Mouse (Mus musculus) lung, embryonic 15.5 days (tissue): ENCODE results near the gene Pex11a. TPM values are rescaled to one million over a fixed set of nuclear protein-coding genes. Genes with fewer than 3 reads are reported as not detected.
A peak's percentile ranks its signal among the peaks of the same experiment; 100 is the strongest.
"Not testable (repeated sequence)": the region's sequence is repeated elsewhere in the genome, so short reads cannot be mapped to it uniquely, and the experiment has no call there.

Experiments
- ATAC-seq: fragments of 200-750 bp; cut with Nextera tagmentation; 2 replicates; pipeline ENCODE4 v1.8.0; 2017; ENCODE audit warnings: moderate number of reproducible peaks, borderline replicate concordance; ENCODE audit not compliant: low FRiP score, low TSS enrichment; ENCODE audit errors: extremely low read depth
- H3K27ac ChIP-seq: fragments of 300-500 bp; sonication (generic); 2 replicates; pipeline ENCODE4 v1.5.1; 2015; ENCODE audit warnings: moderate library complexity, mild to moderate bottlenecking, inconsistent platforms
- H3K27me3 ChIP-seq: fragments of 300-500 bp; sonication (generic); 2 replicates; pipeline ENCODE4 v1.6.1; 2015; ENCODE audit warnings: inconsistent platforms
- H3K36me3 ChIP-seq: fragments of 300-500 bp; sonication (generic); 2 replicates; pipeline ENCODE4 v1.6.1; 2015; ENCODE audit warnings: inconsistent platforms
- H3K4me1 ChIP-seq: fragments of 300-500 bp; sonication (generic); 2 replicates; pipeline ENCODE4 v1.6.1; 2015; ENCODE audit warnings: inconsistent platforms
- H3K4me2 ChIP-seq: fragments of 300-500 bp; sonication (generic); 2 replicates; pipeline ENCODE4 v1.6.1; 2015; ENCODE audit warnings: inconsistent platforms, mild to moderate bottlenecking, moderate library complexity
- H3K4me3 ChIP-seq: fragments of 300-500 bp; sonication (generic); 2 replicates; pipeline ENCODE4 v1.5.1; 2015; ENCODE audit warnings: mild to moderate bottlenecking, inconsistent platforms
- H3K9ac ChIP-seq: fragments of 300-500 bp; sonication (generic); 2 replicates; pipeline ENCODE4 v1.6.1; 2015; ENCODE audit warnings: inconsistent platforms
- H3K9me3 ChIP-seq: fragments of 300-500 bp; sonication (generic); 2 replicates; pipeline ENCODE4 v1.6.1; 2016; ENCODE audit warnings: inconsistent platforms
- WGBS: fragments of 180-500 bp; shearing (Covaris S2); methylation state at CpG from one replicate; pipeline ENCODE4 v1.1.7; 2015; 5-methylcytosine and 5-hydroxymethylcytosine counted together
- polyA plus RNA-seq: library from polyadenylated mRNA; unstranded; fragments of >200 nt; fragmentation: Nextera tagmentation; extraction: Ambion mirVana; gene quantifications from 2 replicates; pipeline ENCODE4 v1.2.1, GENCODE M21; 2015

The Pex11a gene
- 10.2 and 12.1 TPM in 2 replicates for polyA plus RNA-seq

DNA sequence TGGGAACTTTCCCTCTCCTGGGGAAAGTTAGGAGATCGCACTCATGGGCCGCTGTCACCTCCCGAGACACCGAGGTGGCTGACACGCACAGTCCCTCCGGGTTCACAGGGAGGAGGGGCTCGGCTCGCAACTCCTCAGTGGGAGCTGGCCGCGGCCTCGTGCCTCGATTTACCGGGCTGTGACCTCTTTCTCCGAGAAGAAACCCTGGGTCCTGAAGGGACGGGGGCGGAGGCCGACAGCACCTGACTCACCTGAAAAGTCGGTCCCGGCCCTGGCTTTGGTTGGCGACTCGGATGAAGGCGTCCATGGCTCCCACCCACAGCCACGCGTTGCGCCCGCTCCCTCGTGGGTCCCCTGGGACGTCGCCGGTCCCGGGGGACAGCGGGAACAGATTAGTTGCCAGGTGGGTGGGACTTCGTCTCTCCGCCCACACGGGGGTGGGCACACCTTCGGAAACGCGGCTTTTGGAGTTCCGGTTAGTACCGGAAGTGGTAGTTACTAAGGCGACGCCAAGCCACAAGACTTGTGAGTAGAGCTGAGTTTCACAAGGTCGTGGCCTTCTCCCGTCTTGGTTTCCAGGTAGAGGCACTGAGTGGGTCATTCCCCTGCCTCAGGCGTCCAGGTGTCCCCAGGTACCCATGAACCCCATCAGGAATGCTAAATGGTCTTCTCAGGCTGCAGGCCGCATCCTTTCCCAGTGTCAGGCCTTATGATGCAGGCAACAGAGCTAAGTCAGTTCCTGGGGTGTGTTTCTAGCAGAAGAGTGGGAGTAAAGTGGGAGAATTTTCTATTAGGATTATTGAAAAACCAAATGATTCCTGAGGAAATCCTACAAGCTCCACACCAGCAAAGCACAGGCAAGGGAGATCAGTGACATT, at the start of gene Pex11a, which contains the start of gene Wdr93:
Gene Pex11a (minus strand): TSS at position 473 of the 878 bp plus-strand sequence.
Gene Wdr93 (plus strand): TSS at position 505 of the 878 bp plus-strand sequence.
- Histone ChIP-seq H3K27me3 (no peaks in the 10 kb centered on the region), H3K36me3 (no peaks in the 10 kb centered on the region), H3K4me2 (peak within 1 kb of the TSS; percentile 98), H3K9ac (peak within 1 kb of the TSS; percentile 58), H3K4me1 (peaks cover 5% of the 10 kb centered on the region; the same call in 1 of the 2 replicates), H3K27ac (no peak within 1 kb of the TSS), H3K9me3 (no peaks in the 10 kb centered on the region), H3K4me3 (peak within 1 kb of the TSS; percentile 70)
- 2% methylated on average over 46 of the region's 46 CpGs for WGBS
- peak; percentile 86 for ATAC-seq

DNA sequence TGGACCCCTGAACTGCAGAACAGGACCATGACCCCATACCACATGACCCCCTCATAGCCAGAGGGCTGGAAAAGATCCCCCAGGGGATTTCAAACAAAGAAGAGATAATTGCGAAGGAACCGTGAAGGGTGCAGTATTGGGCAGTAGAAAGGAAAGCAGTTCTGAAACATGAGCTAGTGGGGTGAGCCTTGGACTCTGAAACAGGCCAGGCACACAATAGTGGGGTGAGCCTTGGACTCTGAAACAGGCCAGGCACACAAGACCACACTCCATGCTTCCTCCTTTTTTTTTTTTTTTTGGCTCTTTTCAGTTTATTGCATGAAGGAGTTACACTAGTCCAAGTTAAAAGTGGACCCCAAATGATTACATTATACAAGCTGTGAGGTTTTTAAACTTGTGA, 46.9 kb upstream of the Pex11a start:
- not testable (repeated sequence) for H3K4me3 ChIP-seq, H3K27ac ChIP-seq, H3K4me1 ChIP-seq, H3K36me3 ChIP-seq, H3K9me3 ChIP-seq, H3K9ac ChIP-seq, H3K4me2 ChIP-seq, ATAC-seq
- WGBS = 35% methylated on average over 2 of the region's 2 CpGs
- peaks cover 54% of the 10 kb centered on the region for H3K27me3 ChIP-seq

DNA sequence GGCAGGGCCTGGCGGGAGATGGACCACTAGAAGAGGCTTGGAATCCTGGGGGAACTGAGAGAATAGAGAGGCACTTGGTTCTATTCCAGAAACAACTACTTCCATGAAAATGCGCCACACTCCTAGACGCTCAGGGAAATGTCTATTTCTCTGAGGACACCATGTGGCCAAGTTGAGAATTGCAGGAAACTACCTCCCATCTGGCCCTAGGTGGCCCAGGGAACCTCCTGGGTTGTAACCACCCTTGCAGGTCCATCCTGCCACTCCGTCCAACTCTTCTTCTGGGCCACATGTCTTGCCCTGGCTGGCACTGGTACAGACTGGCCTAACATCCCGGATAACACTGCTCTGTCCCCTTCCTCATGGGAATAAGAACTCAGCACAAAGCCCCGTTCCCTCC, 43.4 kb upstream of the Pex11a start:
- Histone ChIP-seq H3K4me2 (no peak overlapping the region), H3K36me3 (no peaks in the 10 kb centered on the region), H3K4me3 (no peak overlapping the region), H3K9ac (no peak overlapping the region), H3K27ac (no peak overlapping the region), H3K4me1 (no peaks in the 10 kb centered on the region), H3K27me3 (peaks cover 19% of the 10 kb centered on the region), H3K9me3 (no peaks in the 10 kb centered on the region)
- 20% methylated on average over 6 of the region's 6 CpGs for WGBS
- 0 out of 2 replicates have a peak, but pooled peaks have one; percentile 14 for ATAC-seq

DNA sequence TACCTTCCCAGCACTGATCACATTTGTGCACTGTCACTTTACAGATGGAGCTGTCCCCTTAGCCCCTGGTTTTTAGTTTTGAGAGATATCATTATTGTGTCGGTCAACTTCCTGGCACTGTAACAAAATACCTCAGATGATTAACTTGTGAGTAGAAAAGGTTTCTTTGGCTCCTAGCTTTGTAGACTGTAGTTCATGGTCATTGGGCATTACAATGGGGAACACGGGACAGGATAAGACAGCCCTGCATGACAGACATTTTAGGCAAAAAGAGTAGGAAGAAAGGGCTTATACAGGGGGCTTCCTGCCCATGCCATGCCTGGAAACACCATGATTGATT, 39.6 kb upstream of the Pex11a start:
- no peaks in the 10 kb centered on the region for H3K36me3 ChIP-seq
- no peak for ATAC-seq
- H3K4me2 ChIP-seq = no peak overlapping the region
- no peak overlapping the region for H3K4me3 ChIP-seq
- H3K27ac ChIP-seq = no peak overlapping the region
- no peaks in the 10 kb centered on the region for H3K27me3 ChIP-seq
- peaks cover 3% of the 10 kb centered on the region; the same call in 1 of the 2 replicates for H3K4me1 ChIP-seq
- WGBS = 81% methylated on average over 2 of the region's 2 CpGs
- H3K9me3 ChIP-seq = no peaks in the 10 kb centered on the region
- H3K9ac ChIP-seq = no peak overlapping the region

DNA sequence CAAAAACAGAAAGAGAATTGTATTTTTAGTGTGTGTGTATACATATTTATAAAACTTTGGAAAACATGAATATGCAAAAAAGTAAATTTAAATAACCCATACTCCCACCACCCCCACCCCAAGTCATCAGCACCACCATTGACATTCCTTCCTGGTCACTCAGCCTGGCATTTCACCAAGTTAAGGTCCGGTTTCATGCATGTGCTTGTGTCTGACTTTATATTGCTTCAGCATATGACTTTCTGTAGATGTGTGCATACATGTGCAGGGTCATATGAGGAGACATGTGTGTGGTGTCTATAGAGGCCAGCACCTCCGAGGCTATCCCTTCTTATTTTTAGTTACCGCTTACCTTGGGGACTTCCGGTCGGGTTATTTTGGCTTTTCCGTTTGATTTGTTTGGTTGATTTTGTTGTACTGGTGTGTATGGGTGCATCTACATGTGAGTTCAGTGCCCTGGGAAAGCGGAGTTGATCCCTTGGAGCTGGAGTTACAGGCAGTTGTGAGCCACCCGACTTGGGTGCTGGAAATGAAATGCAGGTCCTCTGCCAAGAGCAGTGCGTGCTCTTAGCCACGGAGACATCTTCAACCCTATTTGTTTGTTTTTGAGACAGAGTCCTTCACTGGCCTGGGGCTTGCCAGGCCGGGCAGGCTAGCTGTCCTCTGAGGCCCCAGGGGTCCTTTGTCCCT, 39.0 kb upstream of the Pex11a start:
- ATAC-seq = no peak
- Histone ChIP-seq H3K9me3 (no peaks in the 10 kb centered on the region), H3K9ac (no peak overlapping the region), H3K27ac (no peak overlapping the region), H3K4me1 (peaks cover 3% of the 10 kb centered on the region; the same call in 1 of the 2 replicates), H3K4me2 (no peak overlapping the region), H3K36me3 (no peaks in the 10 kb centered on the region), H3K27me3 (no peaks in the 10 kb centered on the region), H3K4me3 (no peak overlapping the region)
- 68% methylated on average over 11 of the region's 11 CpGs for WGBS

DNA sequence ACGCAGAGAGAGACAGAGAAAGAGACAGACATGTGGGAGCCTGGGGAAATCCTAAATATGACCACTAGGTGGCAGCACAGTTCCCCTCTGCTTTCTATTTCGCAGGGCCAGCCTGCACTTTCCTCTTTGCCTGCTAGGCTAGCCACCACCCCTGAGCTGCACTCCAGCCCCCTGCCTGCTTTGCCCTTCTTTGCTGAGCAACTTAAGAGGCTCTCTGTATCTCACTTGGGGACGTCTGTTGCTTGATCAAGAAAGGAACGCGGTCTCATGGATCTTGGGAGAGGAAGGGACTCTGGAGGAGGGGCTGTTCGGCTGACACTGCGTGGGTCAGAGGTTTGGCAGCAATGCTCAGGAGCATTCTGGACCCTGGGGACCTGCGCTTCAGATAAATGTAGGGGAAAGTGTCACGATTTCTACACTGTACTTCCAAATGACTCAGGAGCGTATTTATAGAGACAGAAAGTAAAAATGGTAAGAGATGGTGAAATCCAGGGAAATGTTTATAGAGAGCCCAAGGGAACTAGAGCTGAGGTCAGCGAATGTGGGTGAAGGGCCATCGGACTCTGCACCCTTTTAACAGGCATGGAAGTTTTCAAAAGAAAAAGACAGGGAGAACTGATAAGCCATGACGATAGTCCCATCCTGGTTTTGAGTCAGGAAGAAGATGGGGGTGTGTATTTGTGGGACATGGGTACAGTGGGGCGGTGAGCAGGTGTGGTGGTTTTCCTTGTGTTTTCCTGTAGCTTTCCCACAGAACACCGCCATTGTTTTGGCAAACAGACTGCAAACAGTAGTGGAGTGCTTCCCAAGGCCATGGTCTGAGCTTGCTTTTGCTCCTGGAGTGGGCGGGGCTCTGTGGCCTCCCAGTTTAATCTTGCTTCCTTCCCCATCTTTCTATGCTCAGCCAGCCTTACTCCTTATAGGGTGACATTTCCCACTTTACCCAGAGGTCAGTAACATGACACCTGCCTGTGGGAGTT, 38.0 kb upstream of the Pex11a start:
- Histone ChIP-seq H3K9ac (peak overlapping the region; percentile 40), H3K4me2 (peak overlapping the region; percentile 59), H3K27ac (no peak overlapping the region), H3K9me3 (no peaks in the 10 kb centered on the region), H3K36me3 (no peaks in the 10 kb centered on the region), H3K4me3 (peak overlapping the region; percentile 31), H3K27me3 (no peaks in the 10 kb centered on the region), H3K4me1 (peaks cover 3% of the 10 kb centered on the region; the same call in 1 of the 2 replicates)
- peak; percentile 33; the same call in 1 of the 2 replicates for ATAC-seq
- 23% methylated on average over 16 of the region's 16 CpGs for WGBS

DNA sequence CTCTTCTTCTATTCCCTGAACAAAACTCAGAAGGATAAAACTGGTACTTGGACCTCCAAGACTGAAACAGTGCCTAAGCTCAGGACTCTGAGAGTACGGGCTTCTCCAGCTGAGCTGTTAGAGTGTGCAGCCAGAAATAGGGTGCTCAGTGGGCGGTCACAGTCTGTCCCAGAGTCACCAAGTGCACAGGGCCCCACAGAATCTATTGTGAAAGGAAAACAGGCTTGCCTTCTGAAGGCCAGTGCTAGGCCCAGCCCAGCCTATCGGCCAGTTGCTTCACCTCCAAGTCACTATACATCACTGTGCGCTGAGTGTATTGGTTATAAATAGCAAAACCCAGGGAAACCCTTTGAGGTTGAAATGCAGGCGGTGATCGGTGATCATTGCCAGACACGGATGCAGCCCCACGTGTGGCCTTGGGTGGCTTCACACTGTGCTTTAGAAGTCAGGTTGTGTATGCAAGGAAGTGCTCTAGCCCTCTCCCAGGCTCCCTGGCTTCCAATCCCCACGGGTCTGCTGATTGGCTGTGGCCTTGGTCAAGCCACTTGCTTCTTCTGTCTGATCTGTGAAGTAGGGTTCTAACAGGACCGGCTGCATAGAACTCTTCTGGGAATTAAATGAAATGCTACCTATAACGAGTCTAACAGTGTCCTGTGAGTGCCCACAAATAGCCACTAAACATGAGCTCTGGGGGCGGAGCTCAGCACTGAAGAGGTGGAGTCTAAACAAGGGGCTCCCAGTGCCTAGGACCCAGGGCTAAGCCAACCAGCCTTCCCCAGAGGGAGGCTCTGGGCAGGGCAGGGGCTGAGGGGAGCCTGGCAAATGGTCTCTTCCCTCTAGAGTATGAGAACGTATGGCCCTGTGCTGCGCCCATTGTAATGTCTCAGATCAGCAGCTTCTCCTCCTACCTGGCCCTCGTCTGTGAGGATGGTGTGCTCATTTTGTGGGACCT, 28.9 kb upstream of the Pex11a start:
- H3K4me3 ChIP-seq = no peak overlapping the region
- H3K4me1 ChIP-seq = no peaks in the 10 kb centered on the region
- no peaks in the 10 kb centered on the region; the same call in 1 of the 2 replicates for H3K27me3 ChIP-seq
- H3K36me3 ChIP-seq = no peaks in the 10 kb centered on the region
- H3K9ac ChIP-seq = no peak overlapping the region
- no peak overlapping the region for H3K4me2 ChIP-seq
- peak; percentile 27; the same call in 1 of the 2 replicates for ATAC-seq
- WGBS = 45% methylated on average over 15 of the region's 15 CpGs
- H3K27ac ChIP-seq = no peak overlapping the region
- H3K9me3 ChIP-seq = no peaks in the 10 kb centered on the region

DNA sequence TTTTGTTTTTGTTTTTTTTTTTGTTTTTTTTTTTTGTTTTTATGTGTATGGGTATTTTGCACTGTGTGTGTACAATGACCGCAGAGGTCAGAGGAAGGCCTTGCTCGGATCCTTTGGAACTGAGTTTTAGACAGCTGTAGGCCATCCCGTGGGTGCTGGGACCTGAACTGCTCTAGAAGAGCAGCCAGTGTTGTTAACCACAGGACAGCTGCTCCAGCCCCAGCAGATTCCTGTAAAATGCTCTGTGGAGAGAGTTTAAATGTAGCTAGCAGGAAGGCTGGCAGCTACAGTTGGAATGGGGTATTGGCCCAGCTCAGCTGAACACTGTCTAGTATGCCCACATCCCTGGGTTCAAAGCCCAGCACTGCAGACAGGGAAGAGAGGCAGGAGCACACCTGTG, 26.7 kb upstream of the Pex11a start:
- no peak for ATAC-seq

DNA sequence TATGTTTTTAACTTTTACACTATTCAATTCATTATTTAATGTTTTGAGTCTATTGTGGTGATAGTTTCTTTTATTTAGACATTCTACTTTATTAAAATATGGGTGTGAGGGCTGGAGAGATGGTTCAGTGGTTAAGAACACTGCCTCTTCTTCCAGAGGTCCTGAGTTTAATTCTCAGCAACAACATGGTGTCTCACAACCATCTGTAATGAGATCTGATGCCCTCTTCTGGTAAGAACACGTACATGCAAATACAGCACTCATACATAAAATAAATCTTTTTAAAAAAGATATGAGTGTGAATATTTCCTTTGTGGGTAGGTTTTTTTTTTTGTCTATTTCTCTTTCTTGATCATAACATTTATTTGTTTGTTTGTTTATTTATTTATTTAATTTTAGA, 23.1 kb upstream of the Pex11a start:
- 0 out of 2 replicates have a peak, but pooled peaks cover 3% of the 10 kb centered on the region for H3K4me1 ChIP-seq
- no peak overlapping the region for H3K27ac ChIP-seq
- WGBS = 30% methylated on average over 1 of the region's 1 CpGs
- H3K9me3 ChIP-seq = no peaks in the 10 kb centered on the region
- no peaks in the 10 kb centered on the region for H3K36me3 ChIP-seq
- no peak overlapping the region for H3K4me2 ChIP-seq
- no peaks in the 10 kb centered on the region for H3K27me3 ChIP-seq
- H3K9ac ChIP-seq = no peak overlapping the region
- ATAC-seq = no peak
- no peak overlapping the region for H3K4me3 ChIP-seq

More for the DNA sequence above, 26.7 kb upstream of the Pex11a start:
- Histone ChIP-seq H3K4me3 (no peak overlapping the region), H3K36me3 (no peaks in the 10 kb centered on the region), H3K27ac (no peak overlapping the region), H3K4me2 (no peak overlapping the region), H3K4me1 (no peaks in the 10 kb centered on the region), H3K9ac (no peak overlapping the region), H3K27me3 (no peaks in the 10 kb centered on the region; the same call in 1 of the 2 replicates), H3K9me3 (no peaks in the 10 kb centered on the region)
- 76% methylated on average over 3 of the region's 3 CpGs for WGBS

DNA sequence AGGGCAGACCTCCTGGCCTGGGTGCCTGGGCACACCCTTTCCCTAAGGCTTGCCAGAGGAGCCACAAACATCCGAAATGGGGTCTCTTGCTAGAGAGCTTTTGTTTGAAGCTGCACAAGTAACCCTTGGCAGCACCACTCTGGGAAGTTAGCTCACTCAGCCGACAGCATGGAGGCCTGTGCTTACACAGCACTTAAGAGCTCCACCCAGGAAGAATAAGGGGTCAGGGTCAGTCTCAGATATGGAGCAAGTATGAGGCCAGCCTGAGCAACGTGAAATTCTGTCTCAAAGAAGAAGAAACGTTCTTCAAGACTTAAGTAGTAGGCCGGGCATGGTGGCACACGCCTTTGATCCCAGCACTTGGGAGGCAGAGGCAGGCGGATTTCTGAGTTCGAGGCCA, 19.2 kb upstream of the Pex11a start:
- Histone ChIP-seq H3K36me3 (no peaks in the 10 kb centered on the region), H3K9me3 (no peaks in the 10 kb centered on the region), H3K4me2 (no peak overlapping the region), H3K27me3 (no peaks in the 10 kb centered on the region), H3K4me3 (no peak overlapping the region), H3K27ac (no peak overlapping the region), H3K4me1 (0 out of 2 replicates have a peak, but pooled peaks cover 3% of the 10 kb centered on the region), H3K9ac (no peak overlapping the region)
- 52% methylated on average over 8 of the region's 8 CpGs for WGBS
- ATAC-seq = no peak
